Mouse (Mus musculus) E14TG2a.4 (cell line): ENCODE data around the gene Boll.

ENCODE experiments used
- CTCF ChIP-seq: conservative IDR thresholded peaks from 2 replicates; pipeline ENCODE4 v1.5.1; 2014; ENCODE audit warnings: low read length
- NANOG ChIP-seq: IDR thresholded peaks from 2 replicates; pipeline ENCODE4 v1.6.1; 2014; ENCODE audit warnings: borderline replicate concordance, low read length, mixed read lengths
- POU5F1 ChIP-seq: IDR thresholded peaks from 2 replicates; pipeline ENCODE4 v1.6.1; 2014; ENCODE audit warnings: low read length, borderline replicate concordance

- TF ChIP-seq CTCF (no peak), NANOG (no peak), POU5F1 (no peak)
These were observed 152.2 kb downstream of the Boll start for GRCm38 (mm10) chr1:55211081-55211480.
